In the genomic region with DNA sequence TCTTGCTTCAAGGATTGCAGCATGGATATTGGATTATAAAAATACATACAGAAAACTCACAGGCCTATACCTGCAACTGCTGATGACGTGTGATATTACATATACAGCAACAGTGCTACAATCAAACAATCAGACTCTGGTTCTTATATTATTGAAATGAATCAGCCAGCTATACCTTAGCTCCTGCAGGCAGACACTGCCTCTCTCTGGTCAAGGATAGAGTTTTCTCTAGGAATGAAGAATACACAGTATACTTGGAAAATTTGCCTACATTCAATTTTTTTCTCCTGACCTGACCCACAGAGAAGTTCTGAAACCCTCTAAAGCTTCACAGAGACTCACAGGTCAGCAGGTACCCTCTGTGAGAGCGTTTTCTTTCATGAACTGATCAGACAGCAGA, we compare ENCODE assay signal across 20 mouse cellular contexts.
DNase-seq lines count a peak whose midpoint lies in the region; ATAC-seq and TF ChIP-seq lines count a peak whose summit lies in the region.
"Had no signal": no experiment of that assay in that cellular context is flagged by ENCODE, and none has a peak within 500 bp of the region (broad histone marks: within the 10 kb centered on the region; RNA-seq: fewer than 3 reads in every experiment).

No protein-coding gene starts in this region.

- H3K4me2 ChIP-seq in kidney, embryonic 15.5 days, result no peak overlapping the region
- H3K4me2 ChIP-seq: embryonic facial prominence, embryonic 13.5 days; hindbrain, embryonic 13.5 days; intestine, embryonic 15.5 days had no signal

- no peak overlapping the region for H3K4me3 ChIP-seq in left cerebral cortex, adult 2 months
- H3K4me3 ChIP-seq in kidney, embryonic 15.5 days (replicated peaks), result no peak overlapping the region
- H3K4me3 ChIP-seq: embryonic facial prominence, embryonic 13.5 days; heart, embryonic 10.5 days; hindbrain, embryonic 13.5 days; intestine, embryonic 15.5 days had no signal

- ATAC-seq in frontal cortex, adult (ENCODE audit: low TSS enrichment), result peak; percentile 83
- ATAC-seq in kidney, embryonic 15.5 days (replicated peaks; ENCODE audit: low FRiP score), result no peak
- ATAC-seq: intestine, embryonic 15.5 days had no signal

- TF ChIP-seq CTCF in left cerebral cortex, adult 2 months (IDR thresholded peaks at IDR 0.05), result peak; percentile 44
- TF ChIP-seq CTCF in brain, embryonic 14.5 days (IDR thresholded peaks at IDR 0.05; ENCODE audit: borderline replicate concordance, extremely low read depth, insufficient read depth, insufficient read length), result no peak

- H3K4me1 ChIP-seq in kidney, embryonic 15.5 days, result no peaks in the 10 kb centered on the region
- H3K4me1 ChIP-seq: embryonic facial prominence, embryonic 13.5 days; heart, embryonic 10.5 days; intestine, embryonic 15.5 days had no signal

- H3K9ac ChIP-seq in kidney, embryonic 15.5 days, result no peak overlapping the region
- H3K9ac ChIP-seq: embryonic facial prominence, embryonic 13.5 days; hindbrain, embryonic 13.5 days; intestine, embryonic 15.5 days had no signal

- no peak for TF ChIP-seq POLR2A in brain, embryonic 14.5 days (IDR thresholded peaks at IDR 0.05; ENCODE audit: borderline replicate concordance, extremely low read depth, insufficient read depth, insufficient read length, poor library complexity, severe bottlenecking)

- intact Hi-C loops in left cerebral cortex, adult 2 months (cut with DNase I), result loop anchor here (5.0 kb wide), 1 partner anchor 353 kb away; no protein-coding TSS in a partner anchor

- no peaks in the 10 kb centered on the region for H3K36me3 ChIP-seq in kidney, embryonic 15.5 days
- H3K36me3 ChIP-seq: embryonic facial prominence, embryonic 13.5 days; heart, embryonic 10.5 days; hindbrain, embryonic 13.5 days; intestine, embryonic 15.5 days had no signal

- no peaks in the 10 kb centered on the region for H3K9me3 ChIP-seq in kidney, embryonic 15.5 days (replicated peaks)
- H3K9me3 ChIP-seq: embryonic facial prominence, embryonic 13.5 days; heart, embryonic 10.5 days; hindbrain, embryonic 13.5 days; intestine, embryonic 15.5 days had no signal

- DNase-seq in frontal cortex, postnatal 36 days (ENCODE audit: low spot score in 2 of 2), result no peak
- no peak for DNase-seq in left cerebral cortex, adult 2 months (ENCODE audit: extremely low spot score in 1 of 2, low spot score in 2 of 2)
- no peak for DNase-seq in left cerebral cortex, adult 9 months (ENCODE audit: low spot score in 2 of 2)
- DNase-seq in brain, adult 2 months (ENCODE audit: low read depth, low spot score), result peak; percentile 20
- peak; percentile 24 for DNase-seq in brain, embryonic 14.5 days (ENCODE audit: low read depth)
- DNase-seq: adrenal gland, adult 8-10 months; adrenal gland, postnatal 36 days; cerebellum, adult 11-12 months; cerebellum, adult 9-11 months; cerebellum, postnatal 36 days; gastrocnemius, postnatal 10 days; heart, adult 18-20 months; heart, postnatal 10 days; heart, postnatal 4 days had no signal

- H3K27ac ChIP-seq in left cerebral cortex, adult 2 months, result 0 out of 2 replicates have a peak overlapping the region, but pooled peaks have one; percentile 28
- H3K27ac ChIP-seq in kidney, embryonic 15.5 days, result no peak overlapping the region
- H3K27ac ChIP-seq: embryonic facial prominence, embryonic 13.5 days; heart, embryonic 10.5 days; hindbrain, embryonic 13.5 days; intestine, embryonic 15.5 days had no signal

- H3K27me3 ChIP-seq in kidney, embryonic 15.5 days, result no peaks in the 10 kb centered on the region
- H3K27me3 ChIP-seq: embryonic facial prominence, embryonic 13.5 days; hindbrain, embryonic 13.5 days; intestine, embryonic 15.5 days had no signal

- 69% methylated on average over 2 of the region's 2 CpGs for WGBS in kidney, embryonic 15.5 days

Comparison
In these comparisons a context has a peak if more than half of its experiments do, and no peak if none do; other contexts are left out.
1. DNase-seq: peak in brain, adult 2 months (single experiment) and brain, embryonic 14.5 days (single experiment); none in frontal cortex, postnatal 36 days (0 of 2), left cerebral cortex, adult 2 months (0 of 2) and left cerebral cortex, adult 9 months (0 of 2).